24 mouse cellular contexts compared by ENCODE assay signal in the genomic region with DNA sequence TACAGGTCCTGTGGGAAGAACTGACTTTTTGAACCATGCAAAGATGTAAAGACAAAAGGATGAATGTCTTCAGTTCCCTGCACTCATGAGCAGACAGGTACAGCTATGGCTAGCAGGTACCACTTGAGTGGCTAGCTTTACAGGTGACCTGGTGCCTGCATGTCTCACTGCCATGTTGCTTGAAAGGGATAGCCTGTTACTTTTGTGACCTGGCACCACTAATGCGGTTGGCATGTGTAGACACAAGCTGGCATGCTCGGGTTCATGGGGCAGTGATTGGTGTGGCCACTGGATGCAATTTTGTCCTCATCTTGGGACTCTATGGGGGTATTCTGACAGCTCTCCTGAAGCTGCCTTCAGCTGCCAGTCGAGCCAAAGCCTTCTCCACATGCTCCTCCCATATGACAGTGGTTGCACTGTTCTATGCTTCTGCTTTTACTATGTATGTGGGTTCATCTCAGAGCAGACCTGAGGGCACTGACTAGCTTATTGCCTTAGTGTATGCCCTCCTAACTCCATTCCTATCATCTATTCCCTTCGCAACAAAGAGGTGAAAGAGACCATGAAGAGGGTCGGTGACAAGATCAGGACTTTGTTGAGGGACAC. TPM values are rescaled to one million over a fixed set of nuclear protein-coding genes. Genes with fewer than 3 reads are reported as not detected.
"Had no signal": no experiment of that assay in that cellular context is flagged by ENCODE, and none has a peak within 500 bp of the region (broad histone marks: within the 10 kb centered on the region; RNA-seq: fewer than 3 reads in every experiment).

No protein-coding gene starts in this region.

- H3K36me3 ChIP-seq: limb, embryonic 12.5 days; liver, embryonic 13.5 days; midbrain, embryonic 15.5 days; neural tube, embryonic 13.5 days had no signal

- H3K4me1 ChIP-seq: limb, embryonic 12.5 days; liver, embryonic 13.5 days; megakaryocyte, embryonic 14.5 days; midbrain, embryonic 15.5 days; neural tube, embryonic 13.5 days had no signal

- H3K4me3 ChIP-seq: limb, embryonic 12.5 days; liver, embryonic 13.5 days; megakaryocyte, embryonic 14.5 days; midbrain, embryonic 15.5 days; neural tube, embryonic 13.5 days had no signal

- ATAC-seq: lung, postnatal 0 days; midbrain, embryonic 15.5 days had no signal

- H3K9ac ChIP-seq: limb, embryonic 12.5 days; liver, embryonic 13.5 days; midbrain, embryonic 15.5 days; neural tube, embryonic 13.5 days had no signal

- H3K4me2 ChIP-seq: limb, embryonic 12.5 days; liver, embryonic 13.5 days; midbrain, embryonic 11.5 days; midbrain, embryonic 15.5 days; neural tube, embryonic 13.5 days had no signal

- H3K9me3 ChIP-seq: limb, embryonic 12.5 days; liver, embryonic 13.5 days; megakaryocyte, embryonic 14.5 days; midbrain, embryonic 15.5 days; neural tube, embryonic 13.5 days had no signal

- DNase-seq: kidney, adult 11 months; kidney, adult 9 months; kidney, postnatal 36 days; layer of hippocampus, adult 9-11 months; layer of hippocampus, postnatal 36 days; liver; liver, embryonic 13.5 days; lung, adult 2 months; lung, postnatal 36 days; retina, postnatal 1 day; right cerebral cortex, postnatal 14 days; thymus, postnatal 4 days had no signal

- H3K27ac ChIP-seq: kidney, postnatal 0 days; limb, embryonic 12.5 days; liver, embryonic 13.5 days; midbrain, embryonic 15.5 days; neural tube, embryonic 13.5 days had no signal

- H3K27me3 ChIP-seq: limb, embryonic 12.5 days; liver, embryonic 13.5 days; megakaryocyte, embryonic 14.5 days; midbrain, embryonic 15.5 days; neural tube, embryonic 13.5 days had no signal

RNA-seq across cellular contexts. Expression of a gene that starts 3.0 kb away (rescaled TPM):
- total RNA-seq: layer of hippocampus, adult 18-20 months; layer of hippocampus, postnatal 36 days; left cerebral cortex, adult 8-10 months; left cerebral cortex, postnatal 36 days had no signal
- polyA plus RNA-seq: kidney, postnatal 0 days; limb, embryonic 12.5 days; liver, embryonic 13.5 days; lung, postnatal 0 days; midbrain, embryonic 11.5 days; midbrain, embryonic 15.5 days; neural tube, embryonic 13.5 days; stomach, embryonic 14.5 days had no signal

RNA-seq across cellular contexts. Expression of a gene that starts 11.5 kb away (rescaled TPM):
- total RNA-seq: layer of hippocampus, adult 18-20 months; layer of hippocampus, postnatal 36 days; left cerebral cortex, adult 8-10 months; left cerebral cortex, postnatal 36 days had no signal
- polyA plus RNA-seq: kidney, postnatal 0 days; limb, embryonic 12.5 days; lung, postnatal 0 days; midbrain, embryonic 11.5 days; midbrain, embryonic 15.5 days; neural tube, embryonic 13.5 days; stomach, embryonic 14.5 days had no signal

RNA-seq across cellular contexts. Expression of a gene that starts 14.4 kb away (rescaled TPM):
- total RNA-seq: layer of hippocampus, adult 18-20 months; layer of hippocampus, postnatal 36 days; left cerebral cortex, adult 8-10 months; left cerebral cortex, postnatal 36 days had no signal
- polyA plus RNA-seq: kidney, postnatal 0 days; limb, embryonic 12.5 days; liver, embryonic 13.5 days; lung, adult 2 months; lung, postnatal 0 days; midbrain, embryonic 11.5 days; midbrain, embryonic 15.5 days; neural tube, embryonic 13.5 days; small intestine, adult 2 months; stomach, embryonic 14.5 days had no signal

RNA-seq across cellular contexts. Expression of a gene that starts 20.4 kb away (rescaled TPM):
- total RNA-seq: layer of hippocampus, adult 18-20 months; layer of hippocampus, postnatal 36 days; left cerebral cortex, adult 8-10 months; left cerebral cortex, postnatal 36 days had no signal
- polyA plus RNA-seq: midbrain, embryonic 11.5 days; neural tube, embryonic 13.5 days had no signal

RNA-seq across cellular contexts. Expression of a gene that starts 32.1 kb away (rescaled TPM):
- total RNA-seq: layer of hippocampus, adult 18-20 months; layer of hippocampus, postnatal 36 days; left cerebral cortex, adult 8-10 months; left cerebral cortex, postnatal 36 days had no signal
- polyA plus RNA-seq: kidney, postnatal 0 days; limb, embryonic 12.5 days; liver, embryonic 13.5 days; lung, adult 2 months; lung, postnatal 0 days; midbrain, embryonic 11.5 days; midbrain, embryonic 15.5 days; neural tube, embryonic 13.5 days; small intestine, adult 2 months; stomach, embryonic 14.5 days had no signal
